Mouse (Mus musculus) midbrain, embryonic 15.5 days (tissue): ENCODE data around the gene Ralgapa2. TPM values are rescaled to one million over a fixed set of nuclear protein-coding genes. Genes with fewer than 3 reads are reported as not detected.

ENCODE experiments used
- ATAC-seq: fragments of 200-750 bp; cut with Nextera tagmentation; replicated peaks from 2 replicates; pipeline ENCODE4 v1.8.0; 2017; ENCODE audit warnings: moderate TSS enrichment
- H3K27ac ChIP-seq: fragments of 300-500 bp; sonication (generic); 2 replicates; pipeline ENCODE4 v1.5.1; 2015; ENCODE audit warnings: mild to moderate bottlenecking, inconsistent platforms
- H3K27me3 ChIP-seq: fragments of 300-500 bp; sonication (generic); replicated peaks from 2 replicates; pipeline ENCODE4 v1.6.1; 2015; ENCODE audit warnings: inconsistent platforms
- H3K36me3 ChIP-seq: fragments of 300-500 bp; sonication (generic); replicated peaks from 2 replicates; pipeline ENCODE4 v1.6.1; 2015; ENCODE audit warnings: inconsistent platforms
- H3K4me1 ChIP-seq: fragments of 300-500 bp; sonication (generic); 2 replicates; pipeline ENCODE4 v1.6.1; 2015; ENCODE audit warnings: inconsistent platforms
- H3K4me2 ChIP-seq: fragments of 300-500 bp; sonication (generic); 2 replicates; pipeline ENCODE4 v1.6.1; 2015; ENCODE audit warnings: inconsistent platforms, mild to moderate bottlenecking, moderate library complexity
- H3K4me3 ChIP-seq: fragments of 300-500 bp; sonication (generic); 2 replicates; pipeline ENCODE4 v1.5.1; 2015; ENCODE audit warnings: mild to moderate bottlenecking, inconsistent platforms
- H3K9ac ChIP-seq: fragments of 300-500 bp; sonication (generic); 2 replicates; pipeline ENCODE4 v1.6.1; 2015; ENCODE audit warnings: mild to moderate bottlenecking, inconsistent platforms
- H3K9me3 ChIP-seq: fragments of 300-500 bp; sonication (generic); 2 replicates; pipeline ENCODE4 v1.6.1; 2016; ENCODE audit warnings: inconsistent platforms
- WGBS: fragments of 180-500 bp; shearing (Covaris S2); methylation state at CpG from one replicate; pipeline ENCODE4 v1.1.7; 2015; ENCODE audit warnings: mixed read lengths; 5-methylcytosine and 5-hydroxymethylcytosine counted together
- polyA plus RNA-seq: library from polyadenylated mRNA; unstranded; fragments of >200 nt; fragmentation: Nextera tagmentation; extraction: Ambion mirVana; gene quantifications from 2 replicates; pipeline ENCODE4 v1.2.1, GENCODE M21; 2015

Ralgapa2 gene
- 12.8 and 15.1 TPM in 2 replicates for polyA plus RNA-seq

DNA sequence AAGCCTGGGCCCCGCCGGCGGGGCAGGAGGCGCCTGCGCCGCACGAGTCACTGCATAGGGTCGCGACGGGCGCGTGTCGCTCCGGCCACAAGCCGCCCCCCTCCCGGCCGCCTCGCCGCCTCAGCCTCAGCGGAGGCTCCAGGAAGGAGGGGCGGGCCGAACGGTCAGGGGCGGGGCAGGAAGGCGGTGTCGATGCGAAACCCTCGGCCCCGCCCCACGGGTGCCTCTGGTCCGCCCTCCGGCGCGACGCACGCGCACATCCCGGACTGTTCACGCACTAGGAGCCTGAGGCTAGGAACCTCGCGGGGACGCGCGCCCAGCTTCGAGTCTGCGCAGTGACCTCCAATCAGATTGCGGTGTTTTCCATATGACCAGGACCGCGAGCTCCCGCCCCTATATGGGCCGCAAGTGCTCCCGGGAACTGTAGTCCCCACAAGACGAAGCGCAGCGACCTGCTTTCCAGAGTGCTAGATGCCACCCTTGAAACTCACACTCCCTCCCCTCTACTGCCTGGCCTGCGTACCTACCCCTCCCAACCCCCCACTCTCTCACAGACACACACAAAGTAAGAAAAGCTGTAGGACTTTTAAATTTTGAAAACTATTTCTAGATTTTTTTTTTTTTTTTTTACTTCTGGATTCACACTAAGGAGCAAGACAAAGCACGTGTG lies at the start of gene Ralgapa2:
Ralgapa2 (minus strand) TSS at position 434 of the 670 bp plus-strand sequence.
- WGBS, result under 1% methylated on average over 46 of the region's 57 CpGs
- H3K27me3 ChIP-seq, result no peaks in the 10 kb centered on the region
- peaks cover 15% of the 10 kb centered on the region for H3K4me1 ChIP-seq
- H3K27ac ChIP-seq, result peak within 1 kb of the TSS; percentile 64
- H3K4me2 ChIP-seq, result peak within 1 kb of the TSS; percentile 69
- peak within 1 kb of the TSS; percentile 72 for H3K4me3 ChIP-seq
- ATAC-seq, result peak; percentile 99
- H3K36me3 ChIP-seq, result no peaks in the 10 kb centered on the region
- H3K9ac ChIP-seq, result peak within 1 kb of the TSS; percentile 83
- no peaks in the 10 kb centered on the region for H3K9me3 ChIP-seq

DNA sequence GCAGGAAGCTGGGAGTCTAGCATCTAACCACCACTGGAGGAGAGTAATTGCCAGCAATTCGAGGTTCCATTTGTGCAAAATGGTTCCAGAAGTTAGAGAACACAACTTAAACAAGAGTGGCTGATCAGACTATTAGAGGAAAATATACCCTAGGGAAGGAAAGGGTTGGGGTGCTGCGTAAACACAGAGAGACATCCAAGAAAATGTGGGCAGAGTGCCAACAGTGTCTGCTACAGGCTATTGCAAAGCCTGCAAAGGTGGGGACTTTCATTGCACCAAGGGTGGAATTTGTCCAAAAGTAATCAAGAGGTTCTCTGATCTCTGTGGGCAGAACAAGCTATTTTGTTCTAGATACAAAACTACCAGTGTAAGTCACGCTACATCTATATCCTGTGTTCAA lies 49.4 kb upstream of the Ralgapa2 start:
- Histone ChIP-seq H3K27ac (no peak overlapping the region), H3K27me3 (no peaks in the 10 kb centered on the region), H3K9ac (no peak overlapping the region)

DNA sequence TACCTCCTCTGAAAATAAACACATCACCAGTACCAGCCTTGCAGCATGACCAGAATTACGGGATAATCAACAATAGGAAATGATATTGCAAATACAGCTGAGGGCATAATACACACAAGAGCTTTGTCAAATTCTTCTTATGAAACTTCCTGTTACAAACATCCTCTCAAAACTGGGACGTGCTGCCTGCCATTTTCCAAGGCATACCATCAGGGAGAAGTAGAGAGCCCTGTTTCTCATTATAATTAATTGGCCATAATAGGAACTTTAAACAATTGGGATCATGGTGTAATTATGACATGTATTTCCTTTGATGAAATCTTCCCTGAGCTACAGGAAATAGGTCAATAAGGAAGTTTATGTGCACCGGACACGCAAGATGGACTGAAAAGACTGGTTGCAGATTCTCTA lies 48.5 kb upstream of the Ralgapa2 start:
- 87% methylated on average over 4 of the region's 4 CpGs for WGBS
- ATAC-seq, result no peak
- H3K27me3 ChIP-seq, result no peaks in the 10 kb centered on the region

More for the DNA sequence above, 49.4 kb upstream of the Ralgapa2 start:
- no peaks in the 10 kb centered on the region for H3K9me3 ChIP-seq
- no peaks in the 10 kb centered on the region for H3K4me1 ChIP-seq
- no peaks in the 10 kb centered on the region for H3K36me3 ChIP-seq
- no peak overlapping the region for H3K4me2 ChIP-seq
- ATAC-seq, result no peak
- no peak overlapping the region for H3K4me3 ChIP-seq
- WGBS, result 76% methylated on average over 3 of the region's 3 CpGs

DNA sequence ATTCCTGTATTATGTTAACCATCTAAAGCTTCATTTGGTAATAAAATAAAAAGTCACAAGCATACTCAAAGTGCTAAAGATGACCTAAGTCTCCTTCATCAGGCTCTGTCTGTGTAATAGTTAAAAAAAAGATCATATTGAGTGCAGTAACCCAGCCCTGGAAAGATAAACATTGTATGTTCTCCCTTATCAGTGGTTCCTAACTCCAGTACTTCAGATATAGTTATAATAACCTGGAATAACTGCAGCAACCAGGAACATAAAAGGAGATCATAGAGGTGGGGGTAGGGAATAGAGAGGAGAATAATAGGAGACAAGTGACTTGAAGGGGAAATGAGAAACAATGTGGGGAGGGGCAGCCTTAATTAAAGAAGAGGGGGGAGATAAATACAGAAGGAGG lies 44.0 kb upstream of the Ralgapa2 start:
- no peaks in the 10 kb centered on the region for H3K36me3 ChIP-seq
- ATAC-seq, result no peak
- H3K9ac ChIP-seq, result no peak overlapping the region
- no peak overlapping the region for H3K27ac ChIP-seq
- no peaks in the 10 kb centered on the region for H3K4me1 ChIP-seq
- H3K27me3 ChIP-seq, result no peaks in the 10 kb centered on the region
- H3K4me2 ChIP-seq, result no peak overlapping the region
- no peaks in the 10 kb centered on the region for H3K9me3 ChIP-seq
- no peak overlapping the region for H3K4me3 ChIP-seq

More for the DNA sequence above, 48.5 kb upstream of the Ralgapa2 start:
- H3K36me3 ChIP-seq, result no peaks in the 10 kb centered on the region
- H3K27ac ChIP-seq, result no peak overlapping the region
- no peak overlapping the region for H3K4me2 ChIP-seq
- no peak overlapping the region for H3K9ac ChIP-seq
- H3K4me1 ChIP-seq, result no peaks in the 10 kb centered on the region
- H3K4me3 ChIP-seq, result no peak overlapping the region
- H3K9me3 ChIP-seq, result no peaks in the 10 kb centered on the region

GRCm38 (mm10) chr2:146555351-146555750 lies 43.2 kb upstream of the Ralgapa2 start:
- H3K27me3 ChIP-seq, result no peaks in the 10 kb centered on the region
- no peak overlapping the region for H3K4me2 ChIP-seq
- H3K4me3 ChIP-seq, result no peak overlapping the region
- H3K36me3 ChIP-seq, result no peaks in the 10 kb centered on the region
- H3K27ac ChIP-seq, result no peak overlapping the region
- no peak for ATAC-seq
- H3K9me3 ChIP-seq, result no peaks in the 10 kb centered on the region
- 83% methylated on average over 5 of the region's 5 CpGs for WGBS
- H3K9ac ChIP-seq, result no peak overlapping the region
- no peaks in the 10 kb centered on the region for H3K4me1 ChIP-seq

- whole genome bisulfite sequencing, result 28% methylated on average over 2 of the region's 2 CpGs
Measured at GRCm38 (mm10) chr2:146553701-146554100, 41.6 kb upstream of the Ralgapa2 start.

GRCm38 (mm10) chr2:146551818-146552217 lies 39.7 kb upstream of the Ralgapa2 start:
- 88% methylated on average over 4 of the region's 4 CpGs for WGBS

More at GRCm38 (mm10) chr2:146553701-146554100, 41.6 kb upstream of the Ralgapa2 start:
- no peak for ATAC-seq
- H3K4me3 ChIP-seq, result no peak overlapping the region
- H3K4me1 ChIP-seq, result peaks cover 8% of the 10 kb centered on the region
- H3K36me3 ChIP-seq, result no peaks in the 10 kb centered on the region
- no peaks in the 10 kb centered on the region for H3K27me3 ChIP-seq
- H3K9me3 ChIP-seq, result no peaks in the 10 kb centered on the region
- no peak overlapping the region for H3K9ac ChIP-seq
- no peak overlapping the region for H3K4me2 ChIP-seq
- no peak overlapping the region for H3K27ac ChIP-seq

GRCm38 (mm10) chr2:146549111-146549776 lies 37.1 kb upstream of the Ralgapa2 start:
- peak; percentile 89 for ATAC-seq
- WGBS, result 6% methylated on average over 6 of the region's 6 CpGs
- H3K27me3 ChIP-seq, result no peaks in the 10 kb centered on the region
- no peak overlapping the region for H3K4me3 ChIP-seq
- no peaks in the 10 kb centered on the region for H3K36me3 ChIP-seq
- peaks cover 8% of the 10 kb centered on the region for H3K4me1 ChIP-seq
- no peak overlapping the region for H3K9ac ChIP-seq
- no peak overlapping the region for H3K4me2 ChIP-seq
- no peak overlapping the region for H3K27ac ChIP-seq
- H3K9me3 ChIP-seq, result no peaks in the 10 kb centered on the region

More at GRCm38 (mm10) chr2:146551818-146552217, 39.7 kb upstream of the Ralgapa2 start:
- no peak for ATAC-seq
- Histone ChIP-seq H3K4me1 (peaks cover 8% of the 10 kb centered on the region), H3K9me3 (no peaks in the 10 kb centered on the region), H3K36me3 (no peaks in the 10 kb centered on the region), H3K4me3 (no peak overlapping the region), H3K4me2 (no peak overlapping the region), H3K27me3 (no peaks in the 10 kb centered on the region), H3K9ac (no peak overlapping the region), H3K27ac (no peak overlapping the region)

DNA sequence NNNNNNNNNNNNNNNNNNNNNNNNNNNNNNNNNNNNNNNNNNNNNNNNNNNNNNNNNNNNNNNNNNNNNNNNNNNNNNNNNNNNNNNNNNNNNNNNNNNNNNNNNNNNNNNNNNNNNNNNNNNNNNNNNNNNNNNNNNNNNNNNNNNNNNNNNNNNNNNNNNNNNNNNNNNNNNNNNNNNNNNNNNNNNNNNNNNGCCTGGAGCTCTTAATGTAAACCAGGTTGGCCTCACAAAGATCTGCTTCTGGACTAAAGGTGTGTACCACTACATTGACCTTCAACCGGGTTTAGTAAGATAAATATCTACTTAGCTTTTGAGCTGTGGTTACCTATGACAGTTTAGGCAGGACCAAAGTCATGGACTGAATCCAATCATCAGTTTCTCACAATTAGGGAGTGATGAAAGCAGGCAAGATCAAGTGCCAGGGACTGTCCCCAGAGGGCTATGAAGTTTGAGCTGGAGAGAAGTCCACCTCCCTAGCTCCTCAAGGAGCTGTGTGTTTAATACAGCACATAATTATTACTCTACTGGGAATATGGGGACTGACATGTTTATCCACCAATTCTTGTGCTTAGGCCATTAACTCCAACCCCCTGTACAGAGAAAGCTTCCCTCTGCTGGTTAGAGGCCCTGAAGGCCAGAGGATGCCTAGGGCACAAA lies 32.1 kb upstream of the Ralgapa2 start:
- H3K4me2 ChIP-seq, result no peak overlapping the region
- H3K27ac ChIP-seq, result no peak overlapping the region
- H3K36me3 ChIP-seq, result no peaks in the 10 kb centered on the region
- H3K4me1 ChIP-seq, result peaks cover 4% of the 10 kb centered on the region
- H3K9me3 ChIP-seq, result peaks cover 5% of the 10 kb centered on the region; the same call in 1 of the 2 replicates
- H3K27me3 ChIP-seq, result no peaks in the 10 kb centered on the region
- no peak overlapping the region for H3K9ac ChIP-seq
- WGBS, result 90% methylated on average over 1 of the region's 1 CpGs
- H3K4me3 ChIP-seq, result no peak overlapping the region
- no peak for ATAC-seq

DNA sequence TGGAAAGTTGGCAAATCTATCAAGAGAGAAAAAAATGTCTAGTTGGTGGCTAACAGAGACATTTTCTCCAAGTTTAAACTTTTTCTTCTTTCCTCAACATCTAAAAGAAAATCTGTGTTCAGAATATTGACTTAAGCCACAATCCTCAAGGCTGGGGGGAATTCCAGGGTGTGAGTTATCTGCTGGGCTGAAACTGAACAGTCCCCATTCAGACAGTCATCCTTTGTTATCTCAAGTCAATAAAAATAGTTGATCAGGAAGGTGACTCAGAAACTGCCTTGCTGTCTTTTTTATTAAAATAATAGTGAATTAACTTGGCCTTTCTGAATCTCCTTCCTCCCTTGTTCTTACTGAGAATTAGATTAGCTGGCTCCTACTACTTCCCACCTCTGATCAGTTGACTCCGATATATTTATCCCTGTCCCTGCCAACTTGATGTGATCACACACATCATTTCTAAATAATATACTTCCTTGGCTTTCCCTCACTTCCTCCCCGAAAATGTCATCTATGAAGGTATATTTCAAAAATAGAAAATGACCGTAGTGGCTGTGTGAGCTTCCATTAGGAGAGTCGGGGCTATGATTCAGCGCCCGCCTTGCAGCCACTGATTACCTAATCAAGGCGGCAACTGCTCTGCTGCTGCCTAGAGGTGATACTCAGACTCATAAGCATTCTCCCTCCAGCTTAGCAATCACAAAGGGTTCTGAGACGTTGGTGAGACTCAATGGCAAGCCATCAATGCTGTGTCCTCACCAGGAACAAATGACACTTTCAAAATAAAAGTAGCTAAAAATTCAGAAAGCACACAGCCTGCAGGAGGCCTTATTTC lies 21.2 kb upstream of the Ralgapa2 start:
- H3K4me2 ChIP-seq, result no peak overlapping the region
- ATAC-seq, result no peak
- 72% methylated on average over 8 of the region's 8 CpGs for WGBS

DNA sequence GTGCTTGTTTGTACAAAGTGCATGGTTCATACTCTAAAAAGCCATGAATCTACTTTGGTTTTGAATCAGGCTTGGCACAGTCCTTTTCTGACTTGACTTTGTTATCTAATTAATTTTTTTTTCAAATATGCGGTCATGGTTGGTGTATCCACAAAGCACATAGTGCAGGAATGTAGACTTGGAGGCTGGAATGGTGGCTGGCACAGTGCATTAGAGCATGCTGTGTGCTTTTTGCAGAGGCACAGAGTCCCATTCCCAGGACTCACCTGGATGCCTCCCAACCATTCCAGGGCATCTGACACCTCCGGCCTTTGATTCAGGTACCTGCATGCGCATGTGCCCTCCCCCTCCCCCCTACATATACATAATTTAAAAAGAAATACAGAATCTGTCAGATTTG lies 20.3 kb upstream of the Ralgapa2 start:
- H3K27me3 ChIP-seq, result no peaks in the 10 kb centered on the region
- no peaks in the 10 kb centered on the region for H3K4me1 ChIP-seq
- H3K9ac ChIP-seq, result no peak overlapping the region
- no peaks in the 10 kb centered on the region for H3K9me3 ChIP-seq
- no peak for ATAC-seq
- WGBS, result 96% methylated on average over 3 of the region's 3 CpGs
- H3K4me2 ChIP-seq, result no peak overlapping the region
- H3K27ac ChIP-seq, result no peak overlapping the region
- no peak overlapping the region for H3K4me3 ChIP-seq
- no peaks in the 10 kb centered on the region for H3K36me3 ChIP-seq

More for the DNA sequence above, 21.2 kb upstream of the Ralgapa2 start:
- no peaks in the 10 kb centered on the region for H3K36me3 ChIP-seq
- no peaks in the 10 kb centered on the region for H3K27me3 ChIP-seq
- H3K9me3 ChIP-seq, result no peaks in the 10 kb centered on the region
- no peak overlapping the region for H3K4me3 ChIP-seq
- no peaks in the 10 kb centered on the region for H3K4me1 ChIP-seq
- H3K9ac ChIP-seq, result no peak overlapping the region
- H3K27ac ChIP-seq, result no peak overlapping the region

DNA sequence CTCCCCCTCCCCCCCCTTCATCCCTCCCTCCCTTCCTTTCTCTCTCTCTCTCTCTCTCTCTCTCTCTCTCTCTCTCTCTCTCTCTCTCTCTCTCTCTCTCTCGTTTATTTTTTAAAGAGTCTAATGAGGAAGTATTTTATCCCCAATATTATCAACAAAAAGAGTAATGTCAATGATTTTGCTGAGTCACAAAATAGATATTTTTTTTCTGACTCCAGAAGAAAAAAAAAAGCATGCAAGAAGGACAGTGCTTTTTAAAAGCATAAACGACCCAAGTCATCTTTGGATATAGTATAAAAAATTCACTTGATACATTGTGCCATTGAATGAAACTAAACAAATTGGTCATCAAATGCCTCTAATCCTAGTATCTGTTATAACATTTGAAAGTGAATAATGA lies 13.3 kb upstream of the Ralgapa2 start:
- Histone ChIP-seq H3K27ac (no peak overlapping the region), H3K9ac (no peak overlapping the region), H3K36me3 (no peaks in the 10 kb centered on the region), H3K9me3 (no peaks in the 10 kb centered on the region), H3K4me3 (no peak overlapping the region), H3K27me3 (no peaks in the 10 kb centered on the region), H3K4me1 (no peaks in the 10 kb centered on the region), H3K4me2 (no peak overlapping the region)
- 56% methylated on average over 2 of the region's 2 CpGs for WGBS
- ATAC-seq, result no peak
